Mouse (Mus musculus): ENCODE data around the gene Nxnl1.

- TF ChIP-seq POLR2A (IDR thresholded peaks at IDR 0.05; ENCODE audit: low read depth, low read length) (no peak), CTCF (IDR thresholded peaks at IDR 0.05; ENCODE audit: extremely low read depth, insufficient read depth, insufficient read length, insufficient replicate concordance) (no peak)
Observed at GRCm38 (mm10) chr8:71572077-71572476, 5.7 kb upstream of the Nxnl1 start.
